Mouse (Mus musculus) intestine, postnatal 0 days (tissue): ENCODE results near the gene Tecr. TPM values are rescaled to one million over a fixed set of nuclear protein-coding genes. Genes with fewer than 3 reads are reported as not detected.
A peak's percentile ranks its signal among the peaks of the same experiment; 100 is the strongest.
"Not testable (repeated sequence)": the region's sequence is repeated elsewhere in the genome, so short reads cannot be mapped to it uniquely, and the experiment has no call there.

Source experiments
- ATAC-seq: fragments of 200-750 bp; cut with Nextera tagmentation; 2 replicates; pipeline ENCODE4 v1.8.0; 2017; ENCODE audit warnings: mild to moderate bottlenecking, moderate TSS enrichment, moderate library complexity
- H3K27ac ChIP-seq: fragments of 300-500 bp; sonication (generic); 2 replicates; pipeline ENCODE4 v1.5.1; 2014; ENCODE audit warnings: mild to moderate bottlenecking, low read depth, low read length, moderate library complexity
- H3K27me3 ChIP-seq: fragments of 300-500 bp; sonication (generic); replicated peaks from 2 replicates; pipeline ENCODE4 v1.6.1; 2014; ENCODE audit warnings: low read length, mixed read lengths; ENCODE audit not compliant: control insufficient read depth, insufficient read depth
- H3K36me3 ChIP-seq: fragments of 300-500 bp; sonication (generic); 2 replicates; pipeline ENCODE4 v1.6.1; 2014; ENCODE audit warnings: mild to moderate bottlenecking, moderate library complexity; ENCODE audit not compliant: control insufficient read depth, insufficient read depth
- H3K4me1 ChIP-seq: fragments of 300-500 bp; sonication (generic); replicated peaks from 2 replicates; pipeline ENCODE4 v1.6.1; 2014; ENCODE audit warnings: antibody characterized with exemption, low read length, mixed read lengths; ENCODE audit not compliant: control insufficient read depth, insufficient read depth
- H3K4me2 ChIP-seq: fragments of 300-500 bp; sonication (generic); replicated peaks from 2 replicates; pipeline ENCODE4 v1.6.1; 2014; ENCODE audit warnings: low read depth, mild to moderate bottlenecking, moderate library complexity
- H3K4me3 ChIP-seq: fragments of 300-500 bp; sonication (generic); 2 replicates; pipeline ENCODE4 v1.5.1; 2014; ENCODE audit warnings: low read depth, low read length
- H3K9ac ChIP-seq: fragments of 300-500 bp; sonication (generic); 2 replicates; pipeline ENCODE4 v1.6.1; 2014; ENCODE audit warnings: mild to moderate bottlenecking, low read depth, low read length
- H3K9me3 ChIP-seq: fragments of 300-500 bp; sonication (generic); 2 replicates; pipeline ENCODE4 v1.6.1; 2016; ENCODE audit warnings: mixed run types; ENCODE audit not compliant: control insufficient read depth
- CTCF ChIP-seq: sonication (generic); IDR thresholded peaks from 2 replicates; pipeline ENCODE4 v1.5.1; 2016; ENCODE audit warnings: low read depth, mild to moderate bottlenecking, control low read depth, antibody characterized with exemption, moderate library complexity
- WGBS: fragments of 180-500 bp; shearing (Covaris S2); extraction: QIAGEN DNeasy Blood & Tissue Kit; methylation state at CpG from one replicate; pipeline ENCODE4 v1.1.7; 2014; 5-methylcytosine and 5-hydroxymethylcytosine counted together
- polyA plus RNA-seq: library from polyadenylated mRNA; unstranded; fragments of >200 nt; fragmentation: Nextera tagmentation; extraction: Ambion mirVana; gene quantifications from 2 replicates; pipeline ENCODE4 v1.2.1, GENCODE M21; 2015

Tecr gene
- polyA plus RNA-seq, 1 experiment from 2014 or later: 320 TPM

DNA sequence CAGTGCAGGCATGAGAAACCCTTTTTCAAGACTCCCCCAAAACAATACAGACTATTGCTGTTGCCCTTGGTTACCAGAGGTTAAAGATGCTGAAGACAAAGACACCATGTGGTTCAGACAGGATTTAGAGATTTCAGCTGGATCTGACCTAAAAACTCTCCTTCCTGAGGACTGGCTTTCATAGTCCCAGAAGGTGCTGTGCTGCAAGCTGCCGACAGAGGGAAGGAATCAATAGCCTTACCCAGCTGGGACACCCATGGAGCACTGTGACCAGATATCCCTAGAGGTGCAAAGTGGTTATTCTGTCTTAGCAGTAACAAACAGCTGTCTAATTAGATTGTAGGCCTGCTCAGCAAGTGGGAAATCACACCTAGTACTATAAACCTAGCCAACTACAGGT lies 9.6 kb downstream of the Tecr start:
- Histone ChIP-seq H3K4me1 (0 out of 2 replicates have a peak, but pooled peaks cover 4% of the 10 kb centered on the region), H3K4me2 (no peak overlapping the region), H3K27ac (no peak overlapping the region), H3K27me3 (no peaks in the 10 kb centered on the region), H3K9me3 (no peaks in the 10 kb centered on the region), H3K36me3 (no peaks in the 10 kb centered on the region), H3K4me3 (no peak overlapping the region), H3K9ac (no peak overlapping the region)
- no peak for ATAC-seq
- peak; percentile 45 for TF ChIP-seq CTCF
- WGBS: 16% methylated on average over 1 of the region's 1 CpGs

DNA sequence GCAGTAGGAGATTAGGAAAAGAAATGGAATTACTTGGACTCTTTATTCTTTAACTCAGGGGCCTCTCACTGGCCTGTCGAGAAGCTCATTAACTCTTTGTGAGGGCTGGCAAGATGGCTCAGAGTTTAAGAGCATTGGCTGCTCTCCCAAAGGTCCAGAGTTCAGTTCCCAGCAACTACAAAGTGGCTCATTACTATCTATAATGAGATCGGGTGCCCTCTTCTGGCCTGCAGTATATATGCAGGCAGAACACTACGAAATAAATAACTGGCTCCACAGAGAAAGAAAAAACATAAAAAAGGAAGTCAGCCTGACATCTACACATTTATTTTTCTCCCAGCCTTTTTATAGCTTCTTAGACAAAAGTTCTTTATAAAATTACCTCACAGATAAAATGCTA lies 11.4 kb downstream of the Tecr start:
- H3K27me3 ChIP-seq: no peaks in the 10 kb centered on the region
- TF ChIP-seq CTCF: peak; percentile 69
- H3K9ac ChIP-seq: no peak overlapping the region
- 17% methylated on average over 3 of the region's 3 CpGs for WGBS
- H3K36me3 ChIP-seq: no peaks in the 10 kb centered on the region
- H3K27ac ChIP-seq: no peak overlapping the region
- no peak overlapping the region for H3K4me3 ChIP-seq
- 0 out of 2 replicates have a peak, but pooled peaks cover 5% of the 10 kb centered on the region for H3K4me1 ChIP-seq
- no peak for ATAC-seq
- H3K4me2 ChIP-seq: no peak overlapping the region
- no peaks in the 10 kb centered on the region for H3K9me3 ChIP-seq

- H3K27ac ChIP-seq: peak overlapping the region; percentile 57
- not testable (repeated sequence) for H3K27me3 ChIP-seq, H3K9ac ChIP-seq, ATAC-seq, H3K4me1 ChIP-seq, H3K9me3 ChIP-seq, H3K36me3 ChIP-seq
- WGBS: 49% methylated on average over 3 of the region's 3 CpGs
- peak; percentile 49 for TF ChIP-seq CTCF
- H3K4me3 ChIP-seq: peak overlapping the region; percentile 75
- H3K4me2 ChIP-seq: peak overlapping the region; percentile 84
These were observed 12.8 kb downstream of the Tecr start for GRCm38 (mm10) chr8:83595050-83595345.

DNA sequence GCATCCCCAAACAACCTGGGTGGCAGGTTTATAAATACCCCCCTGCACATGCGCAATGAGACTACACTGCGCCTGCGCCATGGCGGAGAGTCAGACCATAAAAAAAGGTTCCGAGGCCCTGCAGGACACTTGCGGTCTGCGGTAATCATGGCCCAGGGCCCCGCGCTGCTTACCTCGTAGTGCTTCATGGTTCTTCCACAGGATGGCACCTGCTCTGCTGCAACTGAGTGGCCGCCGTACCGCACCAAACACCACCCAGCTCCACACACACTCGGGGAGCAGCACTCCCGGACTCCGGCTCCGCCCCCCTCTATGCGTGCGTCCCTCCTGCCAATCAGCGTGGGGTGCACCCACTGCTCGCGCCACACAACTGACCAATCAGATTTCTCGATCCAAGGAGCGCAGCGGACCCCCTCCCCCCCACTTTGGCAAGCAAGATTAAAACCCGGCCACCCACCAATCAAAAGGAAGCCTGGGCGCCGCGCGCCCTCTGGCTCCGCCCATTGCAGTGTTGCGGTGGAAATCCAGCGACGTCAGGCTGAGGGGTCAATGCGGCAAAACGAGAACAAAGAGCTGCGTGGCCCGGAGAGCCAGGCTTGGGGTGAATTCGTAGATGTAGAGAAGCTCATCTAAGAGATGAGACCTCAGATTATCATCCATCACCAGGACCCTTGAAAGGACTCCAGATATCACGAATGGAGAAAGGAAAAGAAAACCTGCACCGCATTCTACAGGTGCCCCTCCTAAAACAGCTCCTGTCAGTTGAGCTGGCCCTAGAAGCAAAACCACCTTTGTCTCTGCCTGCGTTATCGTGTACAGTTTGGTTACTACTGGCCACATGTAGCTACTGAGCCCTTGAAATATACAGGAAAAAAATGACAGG lies 13.4 kb downstream of the Tecr start:
- 0 out of 2 replicates have a peak, but pooled peaks have one; percentile 15 for TF ChIP-seq CTCF
- Histone ChIP-seq H3K4me3 (peak overlapping the region; percentile 75), H3K9me3 (no peaks in the 10 kb centered on the region), H3K9ac (peak overlapping the region; percentile 69), H3K4me1 (0 out of 2 replicates have a peak, but pooled peaks cover 5% of the 10 kb centered on the region), H3K27me3 (no peaks in the 10 kb centered on the region), H3K36me3 (no peaks in the 10 kb centered on the region), H3K27ac (peak overlapping the region; percentile 57), H3K4me2 (peak overlapping the region; percentile 84)
- WGBS: under 1% methylated on average over 43 of the region's 43 CpGs
- ATAC-seq: peak; percentile 96

DNA sequence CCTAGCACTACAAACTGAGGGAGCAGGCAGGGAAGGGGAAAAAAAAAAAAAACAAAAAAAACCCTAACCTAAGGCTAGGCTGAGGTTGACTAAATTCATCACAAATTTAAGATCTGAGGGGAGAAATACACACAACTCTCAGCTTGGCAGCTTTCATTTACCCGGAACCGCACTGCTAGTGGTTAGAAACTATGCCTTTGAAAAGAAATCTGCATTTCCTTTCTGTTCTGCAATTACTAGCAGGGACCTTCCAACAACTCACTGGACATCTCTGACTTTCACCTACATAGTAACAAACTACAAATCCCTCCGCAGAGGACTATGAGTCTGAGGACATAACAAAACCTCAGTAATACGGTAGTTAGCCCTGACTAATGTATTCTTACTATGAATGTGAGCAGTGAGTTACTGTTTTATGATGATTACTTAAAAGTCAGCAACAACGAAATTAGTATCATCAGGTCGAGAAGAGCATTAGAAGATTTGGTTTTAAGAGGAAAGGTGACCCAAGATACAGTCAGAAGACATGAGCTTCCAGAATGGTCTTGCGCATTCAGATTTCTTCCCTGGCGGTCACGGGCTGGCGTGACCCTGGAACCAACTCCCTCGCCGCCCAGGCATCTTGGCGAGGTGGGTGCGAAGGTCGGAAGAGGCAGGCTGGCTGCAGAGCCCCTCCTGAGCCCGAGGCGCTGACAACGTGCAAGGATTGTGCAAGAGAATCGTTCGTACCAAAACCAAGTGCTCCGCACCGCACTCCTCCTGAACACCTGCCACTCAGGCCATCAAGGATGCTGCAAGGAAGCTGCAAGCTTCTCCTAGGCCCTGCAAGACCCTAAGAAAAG lies 14.2 kb downstream of the Tecr start:
- 2% methylated on average over 22 of the region's 22 CpGs for WGBS
- Histone ChIP-seq H3K9me3 (no peaks in the 10 kb centered on the region), H3K36me3 (no peaks in the 10 kb centered on the region), H3K9ac (peak overlapping the region; percentile 69), H3K4me1 (0 out of 2 replicates have a peak, but pooled peaks cover 5% of the 10 kb centered on the region), H3K4me3 (peak overlapping the region; percentile 75), H3K4me2 (peak overlapping the region; percentile 84), H3K27ac (peak overlapping the region; percentile 57), H3K27me3 (no peaks in the 10 kb centered on the region)
- TF ChIP-seq CTCF: no peak
- ATAC-seq: peak; percentile 60

- peak overlapping the region; percentile 69; the same call in 1 of the 2 replicates for H3K9ac ChIP-seq
- peaks cover 7% of the 10 kb centered on the region; the same call in 1 of the 2 replicates for H3K36me3 ChIP-seq
- peak overlapping the region; percentile 84 for H3K4me2 ChIP-seq
- no peak overlapping the region for H3K27ac ChIP-seq
- H3K9me3 ChIP-seq: no peaks in the 10 kb centered on the region
- no peak for ATAC-seq
- 48% methylated on average over 3 of the region's 3 CpGs for WGBS
- TF ChIP-seq CTCF: no peak
- 0 out of 2 replicates have a peak, but pooled peaks cover 5% of the 10 kb centered on the region for H3K4me1 ChIP-seq
- H3K4me3 ChIP-seq: 0 out of 2 replicates have a peak overlapping the region, but pooled peaks have one; percentile 9
- no peaks in the 10 kb centered on the region for H3K27me3 ChIP-seq
These were observed 15.1 kb downstream of the Tecr start for GRCm38 (mm10) chr8:83592682-83593081.
